ENCODE assay signal across 20 mouse cellular contexts in the genomic region with DNA sequence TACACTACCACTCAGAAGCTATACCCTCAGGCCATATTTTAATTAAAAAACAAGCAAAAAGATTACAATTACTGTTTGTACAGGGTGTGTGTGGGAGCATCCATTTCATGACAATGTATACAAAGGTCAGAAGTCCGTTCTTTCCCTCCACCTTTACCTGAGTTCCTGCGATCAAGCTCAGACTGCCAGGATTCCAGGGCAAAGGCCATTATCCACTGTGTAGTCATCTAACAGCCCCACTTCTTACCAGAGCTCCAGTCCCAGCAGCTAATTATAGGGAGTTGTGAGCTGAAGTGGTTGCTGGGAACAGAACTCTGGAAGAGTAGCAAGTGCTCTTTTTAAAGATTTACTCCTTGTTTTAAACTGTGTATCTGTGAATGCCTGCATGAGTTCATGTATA. TPM values are rescaled to one million over a fixed set of nuclear protein-coding genes. Genes with fewer than 3 reads are reported as not detected.
DNase-seq lines count a peak whose midpoint lies in the region; ATAC-seq and TF ChIP-seq lines count a peak whose summit lies in the region.
"Had no signal": no experiment of that assay in that cellular context is flagged by ENCODE, and none has a peak within 500 bp of the region (broad histone marks: within the 10 kb centered on the region; RNA-seq: fewer than 3 reads in every experiment).

No protein-coding gene starts in this region.

- TF ChIP-seq CTCF in small intestine, adult 2 months (IDR thresholded peaks at IDR 0.05; ENCODE audit: extremely low read depth, insufficient read length, insufficient replicate concordance, low read depth, low read length) = no peak

- no peak overlapping the region for H3K9ac ChIP-seq in heart, embryonic 12.5 days
- H3K9ac ChIP-seq in kidney, embryonic 16.5 days (replicated peaks; ENCODE audit: low read length) = no peak overlapping the region
- no peak overlapping the region for H3K9ac ChIP-seq in liver, embryonic 11.5 days (ENCODE audit: low read depth, low read length)
- H3K9ac ChIP-seq: embryonic facial prominence, embryonic 12.5 days had no signal

- no peak overlapping the region for H3K4me2 ChIP-seq in heart, embryonic 12.5 days
- H3K4me2 ChIP-seq in kidney, embryonic 16.5 days (replicated peaks; ENCODE audit: low read depth, low read length) = no peak overlapping the region
- peak overlapping the region; percentile 11; the same call in 1 of the 2 replicates for H3K4me2 ChIP-seq in liver, embryonic 11.5 days
- H3K4me2 ChIP-seq: embryonic facial prominence, embryonic 12.5 days had no signal

- H3K4me1 ChIP-seq in heart, embryonic 12.5 days (replicated peaks) = peaks cover 14% of the 10 kb centered on the region; the same call in 1 of the 2 replicates
- no peaks in the 10 kb centered on the region for H3K4me1 ChIP-seq in kidney, embryonic 16.5 days (ENCODE audit: insufficient read depth, low read length)
- H3K4me1 ChIP-seq in liver, embryonic 11.5 days (replicated peaks; ENCODE audit: control insufficient read depth, insufficient read depth, low read length) = peaks cover 8% of the 10 kb centered on the region; the same call in 1 of the 2 replicates
- H3K4me1 ChIP-seq in small intestine, adult 2 months (ENCODE audit: control insufficient read depth, insufficient read depth, insufficient read length, low read length) = peaks cover 22% of the 10 kb centered on the region; the same call in 1 of the 2 replicates
- H3K4me1 ChIP-seq: embryonic facial prominence, embryonic 12.5 days had no signal

- peak overlapping the region; percentile 62; the same call in 1 of the 2 replicates for H3K27ac ChIP-seq in heart, embryonic 12.5 days (ENCODE audit: poor library complexity, severe bottlenecking)
- no peak overlapping the region for H3K27ac ChIP-seq in kidney, embryonic 16.5 days (ENCODE audit: low read length)
- no peak overlapping the region for H3K27ac ChIP-seq in liver, embryonic 11.5 days (ENCODE audit: low read depth, low read length)
- H3K27ac ChIP-seq in small intestine, adult 2 months (ENCODE audit: insufficient read depth, low read depth, low read length) = peak overlapping the region; percentile 62
- H3K27ac ChIP-seq: embryonic facial prominence, embryonic 12.5 days had no signal

- 69% methylated on average over 2 of the region's 2 CpGs for WGBS in heart, embryonic 12.5 days
- WGBS in kidney, embryonic 16.5 days = 71% methylated on average over 2 of the region's 2 CpGs
- 83% methylated on average over 2 of the region's 2 CpGs for WGBS in liver, embryonic 11.5 days
- WGBS in small intestine, adult 2 months = 17% methylated on average over 2 of the region's 2 CpGs

- intact Hi-C loops in heart, postnatal 36 days (cut with DNase I) = no loop called here
- intact Hi-C loops in gastrocnemius, postnatal 14 days (cut with DNase I; ENCODE audit: low total_unique reads) = no loop called here

- no peaks in the 10 kb centered on the region for H3K27me3 ChIP-seq in heart, embryonic 12.5 days (replicated peaks)
- H3K27me3 ChIP-seq in kidney, embryonic 16.5 days (ENCODE audit: insufficient read depth, low read length) = no peaks in the 10 kb centered on the region
- H3K27me3 ChIP-seq in liver, embryonic 11.5 days (replicated peaks; ENCODE audit: control insufficient read depth, insufficient read depth, low read length) = no peaks in the 10 kb centered on the region
- no peaks in the 10 kb centered on the region for H3K27me3 ChIP-seq in small intestine, adult 2 months (ENCODE audit: control insufficient read depth, insufficient read depth, low read length)
- H3K27me3 ChIP-seq: CH12.LX; embryonic facial prominence, embryonic 12.5 days had no signal

- peaks cover 23% of the 10 kb centered on the region for H3K36me3 ChIP-seq in heart, embryonic 12.5 days
- H3K36me3 ChIP-seq in kidney, embryonic 16.5 days (ENCODE audit: insufficient read depth, low read length) = peaks cover 3% of the 10 kb centered on the region; the same call in 1 of the 2 replicates
- H3K36me3 ChIP-seq in liver, embryonic 11.5 days (ENCODE audit: control insufficient read depth, insufficient read depth, low read length) = no peaks in the 10 kb centered on the region
- H3K36me3 ChIP-seq in small intestine, adult 2 months (ENCODE audit: control insufficient read depth, insufficient read depth, low read length) = peaks cover 7% of the 10 kb centered on the region

- no peak for TF ChIP-seq POLR2A in small intestine, adult 2 months (IDR thresholded peaks at IDR 0.05; ENCODE audit: low read depth, low read length)

- no peaks in the 10 kb centered on the region for H3K9me3 ChIP-seq in heart, embryonic 12.5 days (replicated peaks)
- H3K9me3 ChIP-seq in kidney, embryonic 16.5 days (ENCODE audit: low read length) = no peaks in the 10 kb centered on the region
- H3K9me3 ChIP-seq in liver, embryonic 11.5 days (ENCODE audit: control insufficient read depth, low read length) = no peaks in the 10 kb centered on the region
- H3K9me3 ChIP-seq: embryonic facial prominence, embryonic 12.5 days had no signal

- DNase-seq in heart, postnatal 36 days = no peak
- no peak for DNase-seq in kidney, postnatal 25 days
- DNase-seq in liver, embryonic 11.5 days (ENCODE audit: low spot score) = no peak
- DNase-seq in gastrocnemius, postnatal 14 days = no peak
- no peak for DNase-seq in gastrocnemius, postnatal 10 days
- DNase-seq: adrenal gland, postnatal 14 days; cerebellum, postnatal 10 days; gastrocnemius, postnatal 25 days; kidney, adult 8-10 months; lung, adult 18-20 months; lung, postnatal 36 days; right cerebral cortex, postnatal 25 days had no signal

- H3K4me3 ChIP-seq in heart, embryonic 12.5 days = no peak overlapping the region
- no peak overlapping the region for H3K4me3 ChIP-seq in kidney, embryonic 16.5 days (ENCODE audit: low read length)
- H3K4me3 ChIP-seq in liver, embryonic 11.5 days (ENCODE audit: low read depth, low read length) = no peak overlapping the region
- H3K4me3 ChIP-seq in small intestine, adult 2 months (ENCODE audit: low read depth, low read length) = no peak overlapping the region
- H3K4me3 ChIP-seq: embryonic facial prominence, embryonic 12.5 days; erythroblast, embryonic 14.5 days had no signal

- ATAC-seq in heart, embryonic 12.5 days (ENCODE audit: insufficient number of reproducible peaks, low FRiP score) = no peak
- 0 out of 2 replicates have a peak, but pooled peaks have one; percentile 31 for ATAC-seq in kidney, embryonic 16.5 days (ENCODE audit: low FRiP score, low TSS enrichment)
- ATAC-seq in liver, embryonic 11.5 days (replicated peaks; ENCODE audit: low FRiP score) = no peak
- ATAC-seq: forebrain, embryonic 14.5 days; hindbrain, embryonic 16.5 days had no signal

RNA-seq across cellular contexts. Expression of gene Numb, which starts 11.3 kb away (rescaled TPM):
- 40.6 and 43.7 TPM in 2 replicates for polyA plus RNA-seq in heart, embryonic 12.5 days (2016; fragmentation: Nextera tagmentation; extraction: Ambion mirVana)
- total RNA-seq in heart, postnatal 36 days (2021) = 10 to 100 TPM; 31.4 to 36.3 TPM
- polyA plus RNA-seq in kidney, embryonic 16.5 days (2015; fragmentation: Nextera tagmentation; extraction: Ambion mirVana) = 44.3 and 51.6 TPM in 2 replicates
- polyA plus RNA-seq in liver, embryonic 11.5 days (2014; fragmentation: Nextera tagmentation; extraction: Ambion mirVana) = 25.2 and 26.8 TPM in 2 replicates
- 57.1 and 141 TPM in 2 replicates for polyA plus RNA-seq in small intestine, adult 2 months (2012; rRNA removed)
- 10 to 100 TPM; 16.4 to 16.7 TPM for total RNA-seq in gastrocnemius, postnatal 14 days (2021)
- 10 to 100 TPM; 15.6 to 21.0 TPM for total RNA-seq in gastrocnemius, postnatal 10 days (2021)

RNA-seq across cellular contexts. Expression of gene Riox1, which starts 40.0 kb away (rescaled TPM):
- polyA plus RNA-seq in heart, embryonic 12.5 days (2016; fragmentation: Nextera tagmentation; extraction: Ambion mirVana) = 14.7 and 16.5 TPM in 2 replicates
- 1 to 10 TPM; 5.0 to 5.3 TPM for total RNA-seq in heart, postnatal 36 days (2021)
- polyA plus RNA-seq in kidney, embryonic 16.5 days (2015; fragmentation: Nextera tagmentation; extraction: Ambion mirVana) = 11.2 and 11.5 TPM in 2 replicates
- polyA plus RNA-seq in liver, embryonic 11.5 days (2014; fragmentation: Nextera tagmentation; extraction: Ambion mirVana) = 24.7 and 25.2 TPM in 2 replicates
- 11.5 and 17.7 TPM in 2 replicates for polyA plus RNA-seq in small intestine, adult 2 months (2012; rRNA removed)
- total RNA-seq in gastrocnemius, postnatal 14 days (2021) = 1 to 10 TPM; 3.3 to 3.7 TPM
- total RNA-seq in gastrocnemius, postnatal 10 days (2021) = 1 to 10 TPM; 3.2 to 4.3 TPM

Comparison
In these comparisons a context has a peak if more than half of its experiments do, and no peak if none do; other contexts are left out.
1. H3K27ac ChIP-seq: peak in heart, embryonic 12.5 days (single experiment) and small intestine, adult 2 months (single experiment); none in kidney, embryonic 16.5 days (single experiment) and liver, embryonic 11.5 days (single experiment).